Mouse (Mus musculus) stomach, postnatal 0 days (tissue): ENCODE results near the gene Kcna7.

ENCODE experiments used
- CTCF ChIP-seq: IDR thresholded peaks from 2 replicates; pipeline ENCODE4 v1.5.1; 2016; ENCODE audit warnings: antibody characterized with exemption, low read depth, mild to moderate bottlenecking, moderate library complexity
- EP300 ChIP-seq: optimal IDR thresholded peaks from 2 replicates; pipeline ENCODE3; 2016; ENCODE audit warnings: antibody characterized with exemption

DNA sequence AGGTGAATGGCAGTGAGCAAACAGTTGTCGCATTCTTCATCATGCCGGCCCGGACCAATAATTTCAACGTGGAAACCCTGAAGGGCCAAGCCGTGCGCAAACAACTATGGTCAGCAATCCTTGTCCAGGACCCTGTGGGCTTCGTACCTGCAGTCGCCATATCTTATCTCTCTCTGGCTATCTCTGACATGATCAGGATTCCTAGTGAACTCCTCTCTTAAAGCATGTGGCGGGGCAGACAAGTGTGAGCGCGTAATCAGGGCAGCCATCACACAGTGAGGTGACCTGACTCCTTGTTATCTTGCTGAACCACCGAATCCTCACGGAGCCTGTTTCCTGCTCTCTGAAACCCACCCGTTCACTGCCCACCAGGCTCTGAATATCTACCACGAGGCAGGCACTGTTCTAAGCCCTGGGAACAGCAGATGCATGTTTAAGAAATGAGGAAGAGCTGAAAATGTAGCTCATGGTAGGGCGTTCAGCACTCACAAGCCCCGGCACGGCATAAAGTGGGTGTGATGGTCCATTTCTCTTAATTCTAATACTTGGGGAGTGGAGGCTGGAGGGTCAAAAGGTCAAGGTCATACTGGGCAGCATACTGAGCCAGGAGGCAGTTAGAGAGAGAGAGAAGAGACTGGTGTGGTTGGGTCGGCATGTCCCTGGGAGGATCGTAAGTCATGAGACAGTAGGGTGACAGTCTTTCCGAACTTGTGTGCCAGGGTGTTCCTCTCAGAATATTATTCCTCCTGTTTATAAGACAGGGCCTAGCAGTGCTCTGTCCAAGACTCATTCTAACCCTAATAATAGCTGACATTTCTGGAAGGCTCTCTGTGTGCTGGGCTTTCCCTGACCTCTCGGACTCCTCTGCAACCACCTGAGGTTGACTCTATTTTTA lies 38.3 kb downstream of the Kcna7 start:
- TF ChIP-seq CTCF (no peak), EP300 (no peak)
